Mouse (Mus musculus) ES-E14 (cell line): ENCODE results near the gene Klhl3. TPM values are rescaled to one million over a fixed set of nuclear protein-coding genes. Genes with fewer than 3 reads are reported as not detected.

Source experiments
- DNase-seq: peaks from one replicate; pipeline ENCODE4 v3.0.0-alpha.2; 2013; ENCODE audit warnings: low read depth, low spot score
- H3K27ac ChIP-seq: 2 replicates; pipeline ENCODE4 v1.5.1; 2012; ENCODE audit warnings: low read depth, mild to moderate bottlenecking, low read length, moderate library complexity, mixed read lengths; ENCODE audit not compliant: poor library complexity, insufficient read depth, severe bottlenecking
- H3K36me3 ChIP-seq: 2 replicates; pipeline ENCODE4 v1.6.1; 2012; ENCODE audit warnings: mild to moderate bottlenecking, low read length, moderate library complexity, mixed read lengths; ENCODE audit not compliant: control insufficient read depth, poor library complexity, insufficient read depth, severe bottlenecking
- H3K4me1 ChIP-seq, 2 experiments: fragments of 150-350 bp in 1 of 2; sonication (generic) in 1 of 2; 2 replicates each; pipeline ENCODE4 v1.6.1; 2012; ENCODE audit warnings: low read length in 2 of 2, mild to moderate bottlenecking in 1 of 2, mixed read lengths in 1 of 2; ENCODE audit not compliant: control insufficient read depth in 2 of 2, insufficient read depth in 2 of 2, poor library complexity in 1 of 2
- H3K4me3 ChIP-seq, 2 experiments: fragments of 150-350 bp in 1 of 2; sonication (generic) in 1 of 2; 2 replicates each; pipeline ENCODE4 v1.5.1; 2012; ENCODE audit warnings: low read length in 2 of 2, low read depth in 1 of 2, mild to moderate bottlenecking in 1 of 2, mixed read lengths in 1 of 2; ENCODE audit not compliant: insufficient read depth in 1 of 2, poor library complexity in 1 of 2, severe bottlenecking in 1 of 2
- H3K9ac ChIP-seq: 2 replicates; pipeline ENCODE4 v1.6.1; 2012; ENCODE audit warnings: low read depth, mild to moderate bottlenecking, low read length, mixed read lengths; ENCODE audit not compliant: poor library complexity, insufficient read depth, severe bottlenecking
- H3K9me3 ChIP-seq: fragments of 150-350 bp; sonication (generic); 2 replicates; pipeline ENCODE4 v1.6.1; 2012; ENCODE audit warnings: low read depth, mild to moderate bottlenecking, low read length; ENCODE audit not compliant: control insufficient read depth, insufficient read depth
- CHD2 ChIP-seq: IDR thresholded peaks from 2 replicates; pipeline ENCODE4 v1.6.1; 2014; ENCODE audit warnings: mild to moderate bottlenecking, low read depth, low read length, inconsistent platforms
- HCFC1 ChIP-seq: IDR thresholded peaks from 2 replicates; pipeline ENCODE4 v1.6.1; 2012; ENCODE audit warnings: low read length, inconsistent platforms, borderline replicate concordance; ENCODE audit not compliant: insufficient read depth
- MAFK ChIP-seq: IDR thresholded peaks from 2 replicates; pipeline ENCODE4 v1.6.1; 2014; ENCODE audit warnings: mild to moderate bottlenecking, low read depth, low read length, inconsistent platforms; ENCODE audit not compliant: insufficient read depth
- ZC3H11A ChIP-seq: IDR thresholded peaks from 2 replicates; pipeline ENCODE4 v1.6.1; 2012; ENCODE audit warnings: low read depth, mild to moderate bottlenecking, inconsistent platforms, low read length, borderline replicate concordance
- ZNF384 ChIP-seq: IDR thresholded peaks from 2 replicates; pipeline ENCODE4 v1.6.1; 2012; ENCODE audit warnings: low read depth, low read length, inconsistent platforms
- in situ Hi-C, 2 experiments: fragments of 600-800 bp; cut with MboI; formaldehyde crosslinking; loops; one replicate each; pipeline ENCODE4 v1.15.1; 2025; ENCODE audit warnings: low sequenced_read_pairs in 2 of 2, inconsistent platforms in 1 of 2; ENCODE audit not compliant: unreplicated experiment in 2 of 2
- total RNA-seq: library from RNA; depleted of rRNA; stranded (reverse); fragments of 300-350 nt; gene quantifications from 2 replicates; pipeline ENCODE4 v1.2.3, GENCODE M21; 2012

Gene Klhl3
- total RNA-seq, 1 experiment, result 0.67 TPM

DNA sequence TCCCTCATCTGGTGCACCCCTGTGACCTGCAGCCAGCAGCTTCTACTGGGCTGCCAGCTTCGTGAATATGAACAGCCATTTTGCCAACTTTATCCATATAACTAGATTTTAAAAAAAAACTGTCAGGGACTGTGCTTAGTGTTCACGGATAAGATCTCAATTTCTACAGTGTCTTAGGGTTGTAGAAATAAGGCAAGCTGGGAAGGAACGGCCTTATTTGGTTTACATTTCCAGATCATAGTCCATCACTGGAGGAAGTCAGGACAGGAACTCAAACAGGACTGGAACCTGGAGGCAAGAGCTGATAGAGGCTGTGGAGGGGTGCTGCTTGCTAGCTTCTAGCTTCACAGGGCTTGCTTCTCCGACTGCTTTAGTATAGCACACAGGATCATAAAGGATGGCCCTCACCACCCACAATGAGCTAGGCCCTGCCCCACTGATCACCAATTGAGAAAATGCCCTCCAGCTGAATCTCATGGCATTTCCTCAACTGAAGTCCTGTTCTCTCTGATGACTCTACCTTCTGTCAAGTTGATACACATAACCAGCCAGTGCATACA lies 16.4 kb upstream of the Klhl3 start:
- peaks cover 10% of the 10 kb centered on the region for H3K36me3 ChIP-seq
- H3K9ac ChIP-seq, result peak overlapping the region; percentile 94
- H3K4me3 ChIP-seq, result peak overlapping the region; percentile 83 to 85
- H3K27ac ChIP-seq, result peak overlapping the region; percentile 98; the same call in 1 of the 2 replicates
- no peak for DNase-seq
- in situ Hi-C loops, result no loop called here
- peaks cover 0 to 7% of the 10 kb centered on the region in 2 experiments; a peak in 1 of 4 replicates for H3K4me1 ChIP-seq
- TF ChIP-seq HCFC1 (no peak), MAFK (no peak), ZC3H11A (no peak), CHD2 (no peak), ZNF384 (no peak)
- H3K9me3 ChIP-seq, result no peaks in the 10 kb centered on the region

DNA sequence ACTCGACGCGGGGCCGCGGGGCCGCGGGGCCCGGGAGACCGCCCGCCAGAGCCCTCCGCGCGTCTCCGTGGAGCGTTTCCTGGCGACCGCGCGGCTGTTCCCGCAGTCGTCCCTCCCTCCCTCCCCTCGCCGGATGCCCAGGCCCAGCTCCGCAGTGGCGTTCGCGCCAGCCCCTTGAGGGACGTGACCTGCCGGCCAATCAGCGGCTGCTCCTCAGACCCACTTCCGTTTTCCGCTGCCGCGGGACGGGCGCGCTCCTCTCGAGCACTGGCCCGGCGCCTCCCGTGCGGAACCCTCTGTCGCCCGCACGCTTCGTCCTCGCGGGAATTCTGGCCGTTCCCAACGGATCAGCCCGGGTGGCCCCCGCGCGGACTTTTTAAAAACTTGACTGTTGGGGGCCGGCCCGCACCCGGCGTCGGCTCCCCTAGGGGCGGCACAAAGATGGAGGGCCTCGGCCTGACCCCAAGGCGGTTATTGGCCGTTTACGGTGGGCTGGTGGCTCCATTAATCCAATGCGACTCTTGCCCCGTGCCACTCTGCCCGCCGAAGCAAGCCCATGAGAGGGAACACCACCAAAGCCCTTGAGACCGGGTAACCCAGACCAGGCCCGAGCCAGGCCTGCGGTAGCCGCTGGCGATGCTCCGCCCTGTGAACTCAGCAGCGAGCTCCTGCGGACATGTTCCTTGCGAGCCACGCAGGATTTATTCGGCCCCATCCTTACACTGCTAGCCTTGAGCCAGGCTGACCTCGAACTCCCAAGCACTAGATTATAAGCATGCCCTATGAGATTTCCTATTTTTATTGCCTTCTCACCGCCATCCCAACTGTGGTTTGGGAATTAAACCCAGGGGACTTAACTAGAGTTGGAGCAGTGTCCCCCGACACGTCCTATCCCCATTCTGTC lies 15.6 kb upstream of the Klhl3 start:
- Histone ChIP-seq H3K4me1 (peaks cover 0 to 7% of the 10 kb centered on the region in 2 experiments; a peak in 1 of 4 replicates), H3K36me3 (peaks cover 10% of the 10 kb centered on the region), H3K9ac (peak overlapping the region; percentile 99), H3K27ac (peak overlapping the region; percentile 98), H3K4me3 (peak overlapping the region; percentile 83 to 85), H3K9me3 (no peaks in the 10 kb centered on the region)
- in situ Hi-C loops, result no loop called here
- TF ChIP-seq ZNF384, result no peak
- no peak for TF ChIP-seq MAFK
- TF ChIP-seq ZC3H11A, result no peak
- TF ChIP-seq HCFC1, result 0 out of 2 replicates have a peak, but pooled peaks have one; percentile 25
- no peak for TF ChIP-seq CHD2
- DNase-seq, result peak; percentile 77

DNA sequence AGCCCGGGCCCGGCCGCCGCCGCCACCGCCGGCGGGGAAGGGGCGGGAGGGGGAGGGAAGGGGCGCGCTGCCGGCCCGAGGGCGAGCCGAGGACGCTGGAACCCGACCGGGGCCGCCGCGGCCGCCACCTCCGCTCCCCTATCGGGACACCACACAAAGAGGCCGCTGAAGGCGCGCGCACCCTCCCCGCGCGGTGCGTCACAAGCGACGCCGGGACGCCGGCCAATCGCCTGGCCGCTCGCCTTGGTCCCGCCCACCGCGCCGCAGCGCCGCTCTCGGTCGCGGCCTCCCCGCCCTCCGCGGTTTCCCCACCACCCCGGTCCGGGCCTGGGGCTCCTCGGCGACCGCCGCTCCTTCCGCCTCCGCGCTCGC lies 15.0 kb upstream of the Klhl3 start, which contains the start of gene Hnrnpa0:
Hnrnpa0 (minus strand) TSS at position 161 of the 372 bp plus-strand sequence.
- TF ChIP-seq HCFC1 (no peak), ZNF384 (no peak)

DNA sequence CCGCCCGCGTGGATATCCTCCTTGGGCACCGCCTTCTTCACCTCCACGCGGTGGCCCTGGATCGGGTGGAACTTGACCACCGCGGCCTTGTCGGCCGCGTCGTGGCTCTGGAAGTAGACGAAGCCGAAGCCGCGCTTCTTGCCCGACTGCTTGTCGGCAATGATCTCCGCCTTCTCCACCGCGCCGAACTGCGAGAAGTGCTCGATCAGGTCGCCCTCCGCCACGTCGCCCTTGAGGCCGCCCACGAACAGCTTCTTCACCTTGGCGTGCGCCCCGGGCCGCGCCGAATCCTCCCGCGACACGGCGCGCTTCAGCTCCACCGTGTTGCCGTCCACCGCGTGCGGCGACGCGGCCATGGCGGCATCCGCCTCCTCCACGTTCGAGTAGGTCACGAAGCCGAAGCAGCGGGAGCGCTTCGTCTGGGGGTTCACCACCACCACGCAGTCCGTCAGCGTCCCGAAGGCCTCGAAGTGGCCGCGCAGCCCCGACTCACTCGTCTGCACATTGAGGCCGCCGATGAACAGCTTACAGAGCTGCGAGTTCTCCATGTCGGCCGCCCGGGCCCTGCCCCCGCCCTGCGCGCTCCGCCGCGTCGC lies 14.5 kb upstream of the Klhl3 start:
- Histone ChIP-seq H3K4me1 (peaks cover 0 to 7% of the 10 kb centered on the region in 2 experiments; a peak in 1 of 4 replicates), H3K4me3 (peak overlapping the region; percentile 83 to 85), H3K27ac (peak overlapping the region; percentile 94), H3K36me3 (peaks cover 10% of the 10 kb centered on the region), H3K9ac (peak overlapping the region; percentile 97), H3K9me3 (no peaks in the 10 kb centered on the region)
- in situ Hi-C loops, result no loop called here
- no peak for DNase-seq
- TF ChIP-seq HCFC1 (no peak), ZNF384 (no peak), MAFK (no peak), CHD2 (no peak), ZC3H11A (no peak)

More for the DNA sequence above, 15.0 kb upstream of the Klhl3 start, which contains the start of gene Hnrnpa0:
- Histone ChIP-seq H3K9me3 (no peaks in the 10 kb centered on the region), H3K9ac (peak within 1 kb of the TSS; percentile 99), H3K27ac (peak within 1 kb of the TSS; percentile 98), H3K36me3 (peaks cover 10% of the 10 kb centered on the region), H3K4me3 (peak within 1 kb of the TSS; percentile 83 to 85), H3K4me1 (peaks cover 0 to 7% of the 10 kb centered on the region in 2 experiments; a peak in 1 of 4 replicates)
- peak; percentile 75 for DNase-seq
- in situ Hi-C loops, result no loop called here
